Mouse (Mus musculus) forebrain, postnatal 0 days (tissue): Measurements from ENCODE around the gene Ascl3. TPM values are rescaled to one million over a fixed set of nuclear protein-coding genes. Genes with fewer than 3 reads are reported as not detected.

Experiments
- ATAC-seq: fragments of 200-750 bp; cut with Nextera tagmentation; 2 replicates; pipeline ENCODE4 v1.8.0; 2017; ENCODE audit warnings: mild to moderate bottlenecking, moderate library complexity
- DNase-seq: peaks from one replicate; pipeline ENCODE4 v3.0.0-alpha.2; 2015
- H3K27ac ChIP-seq: fragments of 300-500 bp; sonication (generic); 2 replicates; pipeline ENCODE4 v1.5.1; 2014; ENCODE audit warnings: low read depth, mild to moderate bottlenecking, antibody characterized with exemption, low read length, moderate library complexity, mixed read lengths
- H3K27me3 ChIP-seq: fragments of 300-500 bp; sonication (generic); 2 replicates; pipeline ENCODE4 v1.6.1; 2014; ENCODE audit warnings: mild to moderate bottlenecking, low read length, mixed read lengths; ENCODE audit not compliant: insufficient read depth
- H3K36me3 ChIP-seq: fragments of 300-500 bp; sonication (generic); 2 replicates; pipeline ENCODE4 v1.6.1; 2014; ENCODE audit warnings: mild to moderate bottlenecking, moderate library complexity; ENCODE audit not compliant: insufficient read depth
- H3K4me1 ChIP-seq: fragments of 300-500 bp; sonication (generic); 2 replicates; pipeline ENCODE4 v1.6.1; 2014; ENCODE audit warnings: antibody characterized with exemption; ENCODE audit not compliant: insufficient read depth
- H3K4me2 ChIP-seq: fragments of 300-500 bp; sonication (generic); 2 replicates; pipeline ENCODE4 v1.6.1; 2014; ENCODE audit warnings: low read depth, mild to moderate bottlenecking, moderate library complexity
- H3K4me3 ChIP-seq: fragments of 300-500 bp; sonication (generic); 2 replicates; pipeline ENCODE4 v1.5.1; 2014; ENCODE audit warnings: low read depth, low read length, mixed read lengths
- H3K9ac ChIP-seq: fragments of 300-500 bp; sonication (generic); 2 replicates; pipeline ENCODE4 v1.6.1; 2014; ENCODE audit warnings: mild to moderate bottlenecking
- H3K9me3 ChIP-seq: fragments of 300-500 bp; sonication (generic); 2 replicates; pipeline ENCODE4 v1.6.1; 2016; ENCODE audit warnings: low read length
- CTCF ChIP-seq: sonication (generic); IDR thresholded peaks from 2 replicates; pipeline ENCODE4 v1.5.1; 2016; ENCODE audit warnings: antibody characterized with exemption, control low read depth, low read depth
- WGBS: fragments of 180-500 bp; shearing (Covaris S2); extraction: QIAGEN DNeasy Blood & Tissue Kit; methylation state at CpG from one replicate; pipeline ENCODE4 v1.1.7; 2014; 5-methylcytosine and 5-hydroxymethylcytosine counted together
- polyA plus RNA-seq: library from polyadenylated mRNA; unstranded; fragments of >200 nt; fragmentation: Nextera tagmentation; extraction: Ambion mirVana; gene quantifications from 2 replicates; pipeline ENCODE4 v1.2.1, GENCODE M21; 2015
- total RNA-seq: library from RNA; depleted of rRNA; stranded (reverse); fragments of >200 nt; gene quantifications from 2 replicates; pipeline ENCODE4 v1.2.3, GENCODE M21; 2014

The Ascl3 gene
- total and polyA plus RNA-seq, 2 experiments from 2014 or later: not detected

- Histone ChIP-seq H3K4me2 (no peak overlapping the region), H3K27ac (no peak overlapping the region), H3K27me3 (no peaks in the 10 kb centered on the region), H3K9ac (no peak overlapping the region), H3K4me1 (peaks cover 11% of the 10 kb centered on the region), H3K36me3 (0 out of 2 replicates have a peak, but pooled peaks cover 2% of the 10 kb centered on the region), H3K4me3 (no peak overlapping the region), H3K9me3 (no peaks in the 10 kb centered on the region)
- ATAC-seq: no peak
- no peak for TF ChIP-seq CTCF
- 90% methylated on average over 8 of the region's 8 CpGs for WGBS
- no peak for DNase-seq
Measured at GRCm38 (mm10) chr7:109754034-109754433, 22.5 kb upstream of the Ascl3 start.

- 3% methylated on average over 72 of the region's 74 CpGs for WGBS
- H3K27me3 ChIP-seq: no peaks in the 10 kb centered on the region
- peak within 1 kb of the TSS; percentile 57 for H3K4me3 ChIP-seq
- H3K27ac ChIP-seq: peak within 1 kb of the TSS; percentile 76
- peak within 1 kb of the TSS; percentile 83 for H3K9ac ChIP-seq
- H3K4me2 ChIP-seq: peak within 1 kb of the TSS; percentile 91
- 0 out of 2 replicates have a peak, but pooled peaks cover 8% of the 10 kb centered on the region for H3K36me3 ChIP-seq
- 0 out of 2 replicates have a peak, but pooled peaks have one; percentile 15 for TF ChIP-seq CTCF
- DNase-seq (peak; percentile 86), ATAC-seq (peak; percentile 94)
- peaks cover 11% of the 10 kb centered on the region for H3K4me1 ChIP-seq
- H3K9me3 ChIP-seq: no peaks in the 10 kb centered on the region
Measured at GRCm38 (mm10) chr7:109752008-109752925, 20.7 kb upstream of the Ascl3 start, which contains the start of gene Tmem9b. Tmem9b (minus strand) TSS chr7:109752875.

GRCm38 (mm10) chr7:109751427-109752007 lies 20.0 kb upstream of the Ascl3 start:
- TF ChIP-seq CTCF: no peak
- 0 out of 2 replicates have a peak, but pooled peaks cover 9% of the 10 kb centered on the region for H3K36me3 ChIP-seq
- whole genome bisulfite sequencing: 4% methylated on average over 13 of the region's 13 CpGs
- H3K27ac ChIP-seq: peak overlapping the region; percentile 76
- H3K9me3 ChIP-seq: no peaks in the 10 kb centered on the region
- peak overlapping the region; percentile 83 for H3K9ac ChIP-seq
- H3K4me2 ChIP-seq: peak overlapping the region; percentile 91
- no peaks in the 10 kb centered on the region for H3K27me3 ChIP-seq
- DNase-seq: no peak
- H3K4me1 ChIP-seq: peaks cover 11% of the 10 kb centered on the region
- H3K4me3 ChIP-seq: peak overlapping the region; percentile 57
- peak; percentile 2; the same call in 1 of the 2 replicates for ATAC-seq

- Histone ChIP-seq H3K4me2 (no peak overlapping the region), H3K4me1 (no peaks in the 10 kb centered on the region), H3K36me3 (peaks cover 40% of the 10 kb centered on the region), H3K9ac (no peak overlapping the region), H3K27me3 (no peaks in the 10 kb centered on the region), H3K27ac (no peak overlapping the region), H3K9me3 (no peaks in the 10 kb centered on the region), H3K4me3 (no peak overlapping the region)
- no peak for ATAC-seq
- peak; percentile 39 for TF ChIP-seq CTCF
- DNase-seq: no peak
- WGBS: 46% methylated on average over 1 of the region's 1 CpGs
Measured at GRCm38 (mm10) chr7:109747747-109748146, 16.2 kb upstream of the Ascl3 start.

GRCm38 (mm10) chr7:109741703-109742102 lies 10.2 kb upstream of the Ascl3 start:
- DNase-seq: no peak
- no peak for ATAC-seq
- Histone ChIP-seq H3K9ac (no peak overlapping the region), H3K27ac (no peak overlapping the region), H3K27me3 (no peaks in the 10 kb centered on the region), H3K9me3 (no peaks in the 10 kb centered on the region), H3K4me3 (no peak overlapping the region), H3K4me2 (no peak overlapping the region), H3K4me1 (no peaks in the 10 kb centered on the region), H3K36me3 (peaks cover 75% of the 10 kb centered on the region)
- TF ChIP-seq CTCF: no peak
- 89% methylated on average over 4 of the region's 4 CpGs for WGBS

DNA sequence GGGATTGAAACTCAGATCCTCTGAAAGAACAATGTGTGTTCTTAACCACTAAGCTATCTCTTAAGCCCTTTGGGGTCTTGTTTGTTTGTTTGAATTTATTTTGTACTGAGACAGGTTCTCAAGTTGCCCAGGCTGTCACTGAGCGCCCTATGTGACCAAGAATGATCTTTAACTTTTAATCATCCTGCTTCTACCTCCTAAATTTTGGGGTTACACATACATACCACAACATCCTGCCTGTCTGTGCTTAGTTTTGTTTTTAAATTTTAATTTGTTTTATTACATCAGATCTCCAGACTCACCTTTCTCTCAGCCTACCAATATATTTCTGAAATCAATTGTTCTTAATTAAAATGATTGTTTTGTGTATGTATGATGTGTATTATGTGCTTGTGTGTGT lies 9.5 kb upstream of the Ascl3 start:
- DNase-seq (no peak), ATAC-seq (no peak)
- Histone ChIP-seq H3K4me2 (no peak overlapping the region), H3K9ac (no peak overlapping the region), H3K4me3 (no peak overlapping the region), H3K9me3 (no peaks in the 10 kb centered on the region), H3K36me3 (peaks cover 76% of the 10 kb centered on the region), H3K27me3 (no peaks in the 10 kb centered on the region), H3K27ac (no peak overlapping the region), H3K4me1 (no peaks in the 10 kb centered on the region)
- 89% methylated on average over 1 of the region's 1 CpGs for WGBS
- no peak for TF ChIP-seq CTCF
